18 mouse cellular contexts compared by ENCODE assay signal in the genomic region with DNA sequence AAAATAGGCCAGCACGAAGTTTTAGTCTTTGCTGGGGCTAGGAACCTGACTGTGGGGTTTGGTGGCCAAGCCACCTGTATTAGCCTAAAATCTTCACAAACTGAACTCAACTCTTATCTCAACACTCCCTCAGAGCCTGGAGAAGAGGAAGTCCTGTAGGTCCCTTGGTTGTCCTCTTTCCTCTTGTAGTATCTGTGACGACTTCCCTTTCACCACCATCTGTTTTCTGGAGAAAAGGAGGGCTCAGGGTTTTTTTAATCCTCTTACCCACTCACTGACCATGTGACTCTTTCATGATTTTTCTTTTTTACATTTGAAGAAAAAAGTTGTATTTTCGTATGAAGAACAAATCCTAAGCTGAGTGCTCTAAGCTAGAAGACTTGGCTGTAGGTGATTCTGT. TPM values are rescaled to one million over a fixed set of nuclear protein-coding genes. Genes with fewer than 3 reads are reported as not detected.
"Had no signal": no experiment of that assay in that cellular context is flagged by ENCODE, and none has a peak within 500 bp of the region (broad histone marks: within the 10 kb centered on the region; RNA-seq: fewer than 3 reads in every experiment).

No protein-coding gene starts in this region.

- H3K9me3 ChIP-seq: limb, embryonic 13.5 days; midbrain, embryonic 10.5 days; neural tube, embryonic 12.5 days had no signal

- H3K27me3 ChIP-seq: limb, embryonic 13.5 days; neural tube, embryonic 12.5 days had no signal

- DNase-seq: kidney, adult 18-20 months; kidney, postnatal 10 days; kidney, postnatal 4 days; left cerebral cortex, postnatal 4 days; lung, embryonic 14.5 days; lung, postnatal 10 days; midbrain, embryonic 14.5 days; right cerebral cortex, postnatal 4 days; spleen, adult 18-20 months; thymus, adult 18-20 months; thymus, postnatal 25 days had no signal

- H3K9ac ChIP-seq: limb, embryonic 13.5 days; liver, embryonic 14.5 days; lung, embryonic 14.5 days; neural tube, embryonic 12.5 days had no signal

- H3K27ac ChIP-seq: layer of hippocampus, adult 2 months; limb, embryonic 13.5 days; liver, embryonic 14.5 days; midbrain, embryonic 10.5 days; neural tube, embryonic 12.5 days had no signal

- H3K4me2 ChIP-seq: limb, embryonic 13.5 days; lung, embryonic 14.5 days; neural tube, embryonic 12.5 days had no signal

- H3K4me3 ChIP-seq: layer of hippocampus, adult 2 months; limb, embryonic 13.5 days; midbrain, embryonic 10.5 days; neural tube, embryonic 12.5 days had no signal

RNA-seq across cellular contexts. Expression of a gene that starts 49.6 kb away (rescaled TPM):
- total RNA-seq: monocyte, adult 5-6 weeks; neutrophil, adult 5-6 weeks had no signal
